Mouse (Mus musculus) cerebellum, adult 18-20 months (tissue): ENCODE data around the gene Inpp1.

Experiments
- DNase-seq, 2 experiments: peaks; one replicate each; pipeline ENCODE4 v3.0.0; 2021

The Inpp1 gene

GRCm38 (mm10) chr1:52792701-52793100 is 24.8 kb downstream of the Inpp1 start:
- no peak for DNase-seq

- DNase-seq, result no peak
Observed at GRCm38 (mm10) chr1:52787254-52787653, 30.2 kb downstream of the Inpp1 start.

- DNase-seq, result no peak
Observed at GRCm38 (mm10) chr1:52765176-52766111, 52.0 kb downstream of the Inpp1 start.

GRCm38 (mm10) chr1:52763894-52764809 is 53.3 kb downstream of the Inpp1 start:
- DNase-seq, result no peak

GRCm38 (mm10) chr1:52758174-52758573 is 59.3 kb downstream of the Inpp1 start:
- no peak for DNase-seq

GRCm38 (mm10) chr1:52754331-52754730 is 63.2 kb downstream of the Inpp1 start:
- no peak for DNase-seq

GRCm38 (mm10) chr1:52753828-52754227 is 63.7 kb downstream of the Inpp1 start:
- DNase-seq, result no peak

- no peak for DNase-seq
Observed at GRCm38 (mm10) chr1:52752706-52753105, 64.8 kb downstream of the Inpp1 start.

GRCm38 (mm10) chr1:52751634-52752033 is 65.9 kb downstream of the Inpp1 start:
- DNase-seq, result no peak

GRCm38 (mm10) chr1:52749978-52750377 is 67.5 kb downstream of the Inpp1 start:
- no peak for DNase-seq

- DNase-seq, result peak; percentile 71 to 81
Observed at GRCm38 (mm10) chr1:52748260-52748659, 69.2 kb downstream of the Inpp1 start.

GRCm38 (mm10) chr1:52742567-52742966 is 74.9 kb downstream of the Inpp1 start:
- DNase-seq, result no peak
